Mouse (Mus musculus) ES-E14 (cell line): ENCODE results near the gene Irf2bp2.

Experiments used
- CHD2 ChIP-seq: IDR thresholded peaks from 2 replicates; pipeline ENCODE4 v1.6.1; 2014; ENCODE audit warnings: mild to moderate bottlenecking, low read depth, low read length, inconsistent platforms
- HCFC1 ChIP-seq: IDR thresholded peaks from 2 replicates; pipeline ENCODE4 v1.6.1; 2012; ENCODE audit warnings: low read length, inconsistent platforms, borderline replicate concordance; ENCODE audit not compliant: insufficient read depth
- MAFK ChIP-seq: IDR thresholded peaks from 2 replicates; pipeline ENCODE4 v1.6.1; 2014; ENCODE audit warnings: mild to moderate bottlenecking, low read depth, low read length, inconsistent platforms; ENCODE audit not compliant: insufficient read depth
- ZC3H11A ChIP-seq: IDR thresholded peaks from 2 replicates; pipeline ENCODE4 v1.6.1; 2012; ENCODE audit warnings: low read depth, mild to moderate bottlenecking, inconsistent platforms, low read length, borderline replicate concordance
- ZNF384 ChIP-seq: IDR thresholded peaks from 2 replicates; pipeline ENCODE4 v1.6.1; 2012; ENCODE audit warnings: low read depth, low read length, inconsistent platforms

GRCm38 (mm10) chr8:126586101-126586500 is 7.7 kb downstream of the Irf2bp2 start:
- TF ChIP-seq ZNF384 (no peak), MAFK (no peak), ZC3H11A (no peak), CHD2 (no peak), HCFC1 (no peak)
